Mouse (Mus musculus) kidney, postnatal 4 days (tissue): ENCODE results near the gene Mylk2.

Experiments used
- DNase-seq, 2 experiments: peaks; one replicate each; pipeline ENCODE4 v3.0.0; 2021; ENCODE audit warnings: mixed read lengths in 2 of 2

The Mylk2 gene

GRCm38 (mm10) chr2:152944013-152944412 is 32.9 kb downstream of the Mylk2 start:
- no peak for DNase-seq

- no peak for DNase-seq
Measured at GRCm38 (mm10) chr2:152947098-152947497, 35.9 kb downstream of the Mylk2 start.

GRCm38 (mm10) chr2:152948438-152949020 is 37.4 kb downstream of the Mylk2 start:
- no peak for DNase-seq

- peak in 1 of 2 experiments; percentile 35 for DNase-seq
Measured at GRCm38 (mm10) chr2:152950358-152951064, 39.4 kb downstream of the Mylk2 start.

GRCm38 (mm10) chr2:152951065-152951849 is 40.1 kb downstream of the Mylk2 start, which contains the start of gene Dusp15:
TSS of gene Dusp15 (minus strand) at chr2:152951698.
- DNase-seq, result peak; percentile 45 to 63

GRCm38 (mm10) chr2:152951850-152952720 is 40.9 kb downstream of the Mylk2 start:
- DNase-seq, result peak in 1 of 2 experiments; percentile 30

GRCm38 (mm10) chr2:152958116-152958515 is 47.0 kb downstream of the Mylk2 start:
- peak in 1 of 2 experiments; percentile 37 for DNase-seq

GRCm38 (mm10) chr2:152962091-152962793 is 51.1 kb downstream of the Mylk2 start, which contains the start of gene Ttll9:
TSS of gene Ttll9 (plus strand) at chr2:152962485.
- DNase-seq, result peak; percentile 80 to 85

- DNase-seq, result no peak
Measured at GRCm38 (mm10) chr2:152965555-152965954, 54.4 kb downstream of the Mylk2 start.
